8 mouse cellular contexts compared by ENCODE assay signal in the genomic region with DNA sequence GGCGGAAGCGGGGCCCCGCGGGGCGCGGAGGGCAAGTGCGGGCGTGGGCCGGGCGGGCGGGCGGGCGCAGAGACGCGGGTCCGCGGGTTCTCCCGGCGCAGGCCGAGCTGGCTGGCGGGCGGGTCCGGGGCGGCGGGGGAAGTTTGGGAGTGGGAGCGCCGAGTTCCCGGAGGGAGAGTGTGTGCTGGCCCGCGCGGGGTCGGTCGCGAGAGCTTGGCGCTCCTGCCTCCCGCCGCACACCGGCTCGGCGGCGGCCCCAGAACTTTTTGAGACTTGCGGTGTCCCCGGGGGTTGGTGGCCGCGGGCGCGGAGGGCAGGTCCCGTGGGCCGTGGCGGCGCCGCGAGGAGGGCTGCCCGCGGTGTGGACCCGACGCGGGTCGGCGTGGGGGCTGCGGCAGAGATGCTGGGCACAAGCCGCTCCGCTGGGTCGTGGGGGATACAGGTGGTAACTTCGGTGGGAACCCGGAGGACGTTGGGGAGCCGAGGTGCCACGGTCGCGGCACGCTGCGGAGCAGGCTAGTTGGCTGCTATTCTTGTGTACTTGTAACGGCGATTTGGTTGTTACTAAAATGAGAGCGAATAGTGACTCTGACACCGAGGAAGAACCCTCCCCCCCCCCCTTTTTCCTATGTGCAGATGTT. TPM values are rescaled to one million over a fixed set of nuclear protein-coding genes. Genes with fewer than 3 reads are reported as not detected.
DNase-seq lines count a peak whose midpoint lies in the region; ATAC-seq lines count a peak whose summit lies in the region.

No protein-coding gene starts in this region.

- H3K4me3 ChIP-seq in kidney, embryonic 15.5 days (replicated peaks): peak overlapping the region; percentile 94
- H3K4me3 ChIP-seq in lung, embryonic 15.5 days: peak overlapping the region; percentile 93

- H3K27ac ChIP-seq in kidney, embryonic 15.5 days: peak overlapping the region; percentile 97
- peak overlapping the region; percentile 94 for H3K27ac ChIP-seq in lung, embryonic 15.5 days

- H3K9ac ChIP-seq in kidney, embryonic 15.5 days: peak overlapping the region; percentile 91
- peak overlapping the region; percentile 76 for H3K9ac ChIP-seq in lung, embryonic 15.5 days

- H3K4me2 ChIP-seq in kidney, embryonic 15.5 days: peak overlapping the region; percentile 83
- H3K4me2 ChIP-seq in lung, embryonic 15.5 days: peak overlapping the region; percentile 80

- under 1% methylated on average over 65 of the region's 77 CpGs for WGBS in kidney, embryonic 15.5 days
- under 1% methylated on average over 71 of the region's 77 CpGs for WGBS in lung, embryonic 15.5 days

- peaks cover 20% of the 10 kb centered on the region for H3K4me1 ChIP-seq in kidney, embryonic 15.5 days
- peaks cover 19% of the 10 kb centered on the region for H3K4me1 ChIP-seq in lung, embryonic 15.5 days

- peak; percentile 38 to 42 for DNase-seq in left cerebral cortex, adult 18-20 months (ENCODE audit: low spot score in 2 of 2)
- DNase-seq in left cerebral cortex, adult 11 months (ENCODE audit: low spot score): no peak
- peak; percentile 53 to 63 for DNase-seq in cerebellum, postnatal 10 days
- peak; percentile 39 to 56 for DNase-seq in gastrocnemius, postnatal 4 days (ENCODE audit: low spot score in 2 of 2)
- DNase-seq in ovary, postnatal 36 days (ENCODE audit: low spot score): peak; percentile 39
- peak; percentile 64 for DNase-seq in thymus, postnatal 25 days

- peak; percentile 6; the same call in 1 of the 2 replicates for ATAC-seq in kidney, embryonic 15.5 days (replicated peaks; ENCODE audit: low FRiP score)
- ATAC-seq in lung, embryonic 15.5 days (ENCODE audit: borderline replicate concordance, extremely low read depth, low FRiP score, low TSS enrichment): no peak

- no peaks in the 10 kb centered on the region for H3K27me3 ChIP-seq in kidney, embryonic 15.5 days
- H3K27me3 ChIP-seq in lung, embryonic 15.5 days: no peaks in the 10 kb centered on the region

- no peaks in the 10 kb centered on the region for H3K9me3 ChIP-seq in kidney, embryonic 15.5 days (replicated peaks)
- no peaks in the 10 kb centered on the region for H3K9me3 ChIP-seq in lung, embryonic 15.5 days

- H3K36me3 ChIP-seq in kidney, embryonic 15.5 days: no peaks in the 10 kb centered on the region
- H3K36me3 ChIP-seq in lung, embryonic 15.5 days: no peaks in the 10 kb centered on the region

RNA-seq across cellular contexts. Expression of gene Ssbp2, which starts 1.7 kb away (rescaled TPM):
- 100 to 1,000 TPM; 147 to 148 TPM for total RNA-seq in left cerebral cortex, adult 18-20 months (2021)
- 10 to 100 TPM; 39.4 to 48.4 TPM for total RNA-seq in gastrocnemius, postnatal 4 days (2021)
- 123 and 125 TPM in 2 replicates for polyA plus RNA-seq in kidney, embryonic 15.5 days (2015; fragmentation: Nextera tagmentation; extraction: Ambion mirVana)
- polyA plus RNA-seq in lung, embryonic 15.5 days (2015; fragmentation: Nextera tagmentation; extraction: Ambion mirVana): 96.1 and 97.9 TPM in 2 replicates
